Mouse (Mus musculus) heart, postnatal 0 days (tissue): ENCODE data around the gene Tsks.

Source experiments
- CTCF ChIP-seq: IDR thresholded peaks from 2 replicates; pipeline ENCODE4 v1.5.1; 2016; ENCODE audit warnings: antibody characterized with exemption, control low read depth, low read depth
- EP300 ChIP-seq: IDR thresholded peaks from 2 replicates; pipeline ENCODE4 v1.6.1; 2016; ENCODE audit warnings: antibody characterized with exemption, low read depth

GRCm38 (mm10) chr7:45000539-45001114, 57.6 kb downstream of the Tsks start:
- TF ChIP-seq CTCF = no peak
- TF ChIP-seq EP300 = no peak
